Mouse (Mus musculus) kidney, embryonic 14.5 days (tissue): ENCODE measurements at regions not wholly inside any gene's neighbourhood (a gene's known extent, or its start where the extent isn't known, plus 50 kb on each side); places are given as distances from the start of the nearest gene placed in this dataset.

Source experiments
- ATAC-seq: fragments of 200-750 bp; cut with Nextera tagmentation; 2 replicates; pipeline ENCODE4 v1.8.0; 2017; ENCODE audit warnings: moderate number of reproducible peaks, mild to moderate bottlenecking, moderate TSS enrichment, moderate library complexity; ENCODE audit not compliant: low FRiP score, low TSS enrichment
- H3K27ac ChIP-seq: fragments of 300-500 bp; sonication (generic); 2 replicates; pipeline ENCODE4 v1.5.1; 2014; ENCODE audit warnings: low read depth, mild to moderate bottlenecking, low read length, moderate library complexity, mixed read lengths
- H3K27me3 ChIP-seq: fragments of 300-500 bp; sonication (generic); 2 replicates; pipeline ENCODE4 v1.6.1; 2014; ENCODE audit warnings: mild to moderate bottlenecking, low read length; ENCODE audit not compliant: control insufficient read depth, insufficient read depth
- H3K36me3 ChIP-seq: fragments of 300-500 bp; sonication (generic); 2 replicates; pipeline ENCODE4 v1.6.1; 2014; ENCODE audit warnings: low read length, mixed read lengths; ENCODE audit not compliant: control insufficient read depth, insufficient read depth
- H3K4me1 ChIP-seq: fragments of 300-500 bp; sonication (generic); 2 replicates; pipeline ENCODE4 v1.6.1; 2014; ENCODE audit warnings: low read length, mixed read lengths; ENCODE audit not compliant: control insufficient read depth, insufficient read depth
- H3K4me2 ChIP-seq: fragments of 300-500 bp; sonication (generic); replicated peaks from 2 replicates; pipeline ENCODE4 v1.6.1; 2014; ENCODE audit warnings: low read depth, mild to moderate bottlenecking, low read length
- H3K4me3 ChIP-seq: fragments of 300-500 bp; sonication (generic); 2 replicates; pipeline ENCODE4 v1.5.1; 2014; ENCODE audit warnings: mild to moderate bottlenecking, low read length
- H3K9ac ChIP-seq: fragments of 300-500 bp; sonication (generic); 2 replicates; pipeline ENCODE4 v1.6.1; 2014; ENCODE audit warnings: low read depth, mild to moderate bottlenecking, low read length, moderate library complexity
- H3K9me3 ChIP-seq: fragments of 300-500 bp; sonication (generic); 2 replicates; pipeline ENCODE4 v1.6.1; 2016; ENCODE audit warnings: low read length; ENCODE audit not compliant: control insufficient read depth
- WGBS: fragments of 180-500 bp; shearing (Covaris S2); extraction: QIAGEN DNeasy Blood & Tissue Kit; methylation state at CpG from one replicate; pipeline ENCODE4 v1.1.7; 2014; 5-methylcytosine and 5-hydroxymethylcytosine counted together

DNA sequence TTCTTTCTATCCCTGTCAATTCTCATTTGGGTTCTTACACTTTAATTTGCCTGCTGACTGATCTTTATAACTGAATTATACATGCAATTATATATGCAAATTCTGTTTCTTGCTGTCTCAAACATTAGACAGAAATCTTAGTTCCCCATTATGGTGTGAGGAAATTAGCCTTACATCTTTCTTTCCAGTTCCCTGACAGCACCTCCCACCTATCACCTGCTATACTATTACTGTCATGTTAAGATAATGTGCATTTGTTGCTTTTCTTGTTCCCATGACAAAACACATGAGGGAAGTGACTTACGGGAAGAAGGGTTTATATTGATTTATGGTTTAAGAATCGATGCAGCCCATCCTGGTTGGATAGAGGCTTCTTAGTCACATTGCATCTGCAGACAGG, 246.0 kb downstream of the Hace1 start:
- H3K9ac ChIP-seq = no peak overlapping the region
- H3K4me1 ChIP-seq = no peaks in the 10 kb centered on the region; the same call in 1 of the 2 replicates
- no peak overlapping the region for H3K27ac ChIP-seq
- no peaks in the 10 kb centered on the region for H3K36me3 ChIP-seq
- WGBS = 53% methylated on average over 2 of the region's 2 CpGs
- no peak for ATAC-seq
- no peak overlapping the region for H3K4me3 ChIP-seq
- no peaks in the 10 kb centered on the region for H3K27me3 ChIP-seq
- no peaks in the 10 kb centered on the region for H3K9me3 ChIP-seq
- H3K4me2 ChIP-seq = no peak overlapping the region

- no peak for ATAC-seq
- no peak overlapping the region for H3K4me3 ChIP-seq
- 0 out of 2 replicates have a peak, but pooled peaks cover 3% of the 10 kb centered on the region for H3K4me1 ChIP-seq
- H3K36me3 ChIP-seq = no peaks in the 10 kb centered on the region
- no peaks in the 10 kb centered on the region for H3K27me3 ChIP-seq
- no peak overlapping the region for H3K4me2 ChIP-seq
- no peaks in the 10 kb centered on the region for H3K9me3 ChIP-seq
- WGBS = 86% methylated on average over 2 of the region's 2 CpGs
- H3K9ac ChIP-seq = no peak overlapping the region
- no peak overlapping the region for H3K27ac ChIP-seq
Measured at GRCm38 (mm10) chr10:45848654-45849053, 271.0 kb downstream of the Hace1 start.

- Histone ChIP-seq H3K4me2 (no peak overlapping the region), H3K9me3 (no peaks in the 10 kb centered on the region), H3K36me3 (no peaks in the 10 kb centered on the region), H3K4me1 (0 out of 2 replicates have a peak, but pooled peaks cover 3% of the 10 kb centered on the region), H3K4me3 (no peak overlapping the region), H3K27me3 (no peaks in the 10 kb centered on the region), H3K27ac (no peak overlapping the region), H3K9ac (no peak overlapping the region)
- WGBS = 59% methylated on average over 1 of the region's 1 CpGs
- ATAC-seq = peak; percentile 66; the same call in 1 of the 2 replicates
Measured at GRCm38 (mm10) chr10:45849841-45850240, 272.2 kb downstream of the Hace1 start.

DNA sequence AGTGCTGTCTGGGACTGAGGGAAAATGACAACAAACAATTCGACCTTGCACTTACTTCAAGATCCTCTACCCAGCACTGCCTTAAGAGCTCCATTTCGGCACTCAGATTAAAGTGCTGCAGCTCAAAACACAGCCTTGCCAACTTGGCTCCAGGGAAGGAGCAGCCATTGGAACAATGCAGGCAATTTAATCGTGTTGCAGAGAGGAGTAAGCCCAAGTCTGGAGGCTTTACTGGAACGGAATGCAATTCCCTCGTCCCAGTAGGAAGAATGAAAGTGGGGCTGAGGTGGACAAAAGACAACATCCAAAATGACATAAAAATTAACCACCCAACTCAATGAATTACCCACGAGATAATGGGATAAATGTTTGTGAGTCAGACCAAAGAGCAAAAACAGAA, 273.0 kb downstream of the Hace1 start:
- ATAC-seq = no peak; the same call in 1 of the 2 replicates
- WGBS = 37% methylated on average over 6 of the region's 6 CpGs
- Histone ChIP-seq H3K9ac (no peak overlapping the region), H3K36me3 (no peaks in the 10 kb centered on the region), H3K4me2 (no peak overlapping the region), H3K4me3 (no peak overlapping the region), H3K4me1 (0 out of 2 replicates have a peak, but pooled peaks cover 3% of the 10 kb centered on the region), H3K27me3 (no peaks in the 10 kb centered on the region), H3K9me3 (no peaks in the 10 kb centered on the region), H3K27ac (no peak overlapping the region; the same call in 1 of the 2 replicates)

DNA sequence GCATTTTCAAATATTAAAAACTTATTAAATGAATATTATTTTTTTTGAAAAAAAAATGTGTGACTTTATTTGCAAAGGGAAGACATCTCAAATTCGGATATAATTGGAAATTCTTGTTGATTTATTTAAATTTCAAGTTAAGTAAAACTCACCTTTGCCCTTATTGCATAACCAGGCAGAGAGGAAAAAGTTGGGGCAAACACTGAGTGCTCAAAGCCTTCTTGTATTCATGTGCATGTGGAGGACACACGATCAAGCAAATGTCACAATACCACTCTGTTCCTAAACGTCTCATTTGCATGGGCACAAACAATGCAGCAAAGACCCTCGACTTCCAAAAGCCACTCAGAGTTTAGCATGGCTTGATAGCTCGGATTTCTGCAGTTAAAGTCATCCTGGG, 275.1 kb downstream of the Hace1 start:
- Histone ChIP-seq H3K27me3 (no peaks in the 10 kb centered on the region), H3K9ac (no peak overlapping the region), H3K4me3 (no peak overlapping the region), H3K36me3 (no peaks in the 10 kb centered on the region), H3K27ac (no peak overlapping the region), H3K9me3 (no peaks in the 10 kb centered on the region), H3K4me1 (0 out of 2 replicates have a peak, but pooled peaks cover 3% of the 10 kb centered on the region), H3K4me2 (no peak overlapping the region)
- no peak for ATAC-seq
- 65% methylated on average over 5 of the region's 5 CpGs for WGBS

GRCm38 (mm10) chr10:45855514-45855913, 277.9 kb downstream of the Hace1 start:
- no peak overlapping the region for H3K4me2 ChIP-seq
- WGBS = 81% methylated on average over 3 of the region's 3 CpGs
- no peak for ATAC-seq
- no peak overlapping the region for H3K9ac ChIP-seq
- no peaks in the 10 kb centered on the region for H3K36me3 ChIP-seq
- 0 out of 2 replicates have a peak, but pooled peaks cover 1% of the 10 kb centered on the region for H3K4me1 ChIP-seq
- no peaks in the 10 kb centered on the region for H3K27me3 ChIP-seq
- H3K9me3 ChIP-seq = no peaks in the 10 kb centered on the region
- no peak overlapping the region for H3K27ac ChIP-seq
- no peak overlapping the region for H3K4me3 ChIP-seq

DNA sequence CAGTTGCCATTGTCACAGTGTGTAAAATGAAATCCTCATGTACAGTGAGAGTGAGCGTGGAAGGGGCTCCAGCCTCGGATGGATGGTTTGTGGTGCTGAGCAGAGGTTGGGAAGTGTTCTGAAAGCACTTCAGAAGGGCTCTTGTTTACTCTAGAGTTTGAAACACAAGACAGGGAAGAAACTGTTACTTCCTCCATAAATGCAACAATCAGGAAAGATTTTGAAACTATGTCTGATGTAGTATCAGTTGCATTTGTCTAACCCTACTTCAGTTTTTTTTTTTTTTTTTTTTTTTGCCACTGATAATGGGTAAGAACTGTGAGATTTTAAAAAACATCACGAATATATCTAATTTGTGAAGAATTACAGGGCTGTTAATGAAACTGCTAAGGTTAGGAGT, 281.5 kb downstream of the Hace1 start:
- no peaks in the 10 kb centered on the region for H3K36me3 ChIP-seq
- H3K27ac ChIP-seq = no peak overlapping the region
- 72% methylated on average over 3 of the region's 3 CpGs for WGBS
- no peak overlapping the region for H3K9ac ChIP-seq
- H3K9me3 ChIP-seq = no peaks in the 10 kb centered on the region
- no peaks in the 10 kb centered on the region for H3K27me3 ChIP-seq
- no peaks in the 10 kb centered on the region for H3K4me1 ChIP-seq
- H3K4me3 ChIP-seq = no peak overlapping the region
- H3K4me2 ChIP-seq = no peak overlapping the region
- no peak for ATAC-seq

- H3K9me3 ChIP-seq = no peaks in the 10 kb centered on the region
- H3K27ac ChIP-seq = no peak overlapping the region
- WGBS = 63% methylated on average over 4 of the region's 4 CpGs
- no peaks in the 10 kb centered on the region for H3K27me3 ChIP-seq
- no peaks in the 10 kb centered on the region for H3K4me1 ChIP-seq
- ATAC-seq = no peak
- no peak overlapping the region for H3K9ac ChIP-seq
- no peaks in the 10 kb centered on the region for H3K36me3 ChIP-seq
- H3K4me2 ChIP-seq = no peak overlapping the region
- H3K4me3 ChIP-seq = no peak overlapping the region
Measured at GRCm38 (mm10) chr10:45859909-45860308, 282.3 kb downstream of the Hace1 start.

GRCm38 (mm10) chr10:45860696-45861095, 283.1 kb downstream of the Hace1 start:
- Histone ChIP-seq H3K36me3 (no peaks in the 10 kb centered on the region), H3K4me1 (no peaks in the 10 kb centered on the region), H3K27ac (no peak overlapping the region), H3K4me3 (no peak overlapping the region), H3K27me3 (no peaks in the 10 kb centered on the region), H3K4me2 (no peak overlapping the region), H3K9ac (no peak overlapping the region), H3K9me3 (no peaks in the 10 kb centered on the region)
- 84% methylated on average over 4 of the region's 4 CpGs for WGBS
- no peak for ATAC-seq
